7 mouse cellular contexts compared by ENCODE assay signal in the genomic region with DNA sequence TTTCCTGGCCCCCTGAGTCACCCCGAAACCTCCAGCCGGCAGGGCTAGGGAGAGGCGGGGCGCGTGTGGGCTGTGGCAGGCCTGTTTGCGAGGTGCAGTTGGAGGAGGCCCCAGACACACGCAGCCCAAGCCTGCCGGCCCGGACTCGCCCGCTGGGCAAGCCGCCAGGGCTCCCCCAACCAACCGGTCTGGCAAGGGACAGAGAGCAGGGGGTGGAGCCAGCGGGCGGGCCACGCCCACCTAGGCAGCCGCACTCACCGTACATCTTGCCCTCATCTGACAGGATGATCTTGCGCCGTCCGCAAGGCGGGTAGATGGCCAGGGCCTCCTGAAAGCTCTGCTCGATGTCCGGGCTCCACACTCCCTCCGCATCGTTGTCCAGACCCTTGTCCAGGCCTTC. TPM values are rescaled to one million over a fixed set of nuclear protein-coding genes. Genes with fewer than 3 reads are reported as not detected.
DNase-seq lines count a peak whose midpoint lies in the region; ATAC-seq and TF ChIP-seq lines count a peak whose summit lies in the region.

No protein-coding gene starts in this region.

- H3K4me3 ChIP-seq in hindbrain, postnatal 0 days (ENCODE audit: low read length), result peak overlapping the region; percentile 12

- H3K9me3 ChIP-seq in hindbrain, postnatal 0 days (ENCODE audit: low read length), result no peaks in the 10 kb centered on the region

- H3K4me2 ChIP-seq in hindbrain, postnatal 0 days (ENCODE audit: low read depth, low read length), result peak overlapping the region; percentile 50

- ATAC-seq in hindbrain, postnatal 0 days, result peak; percentile 86

- H3K27ac ChIP-seq in hindbrain, postnatal 0 days, result no peak overlapping the region

- peak; percentile 62 to 75 for DNase-seq in adrenal gland, adult 18-20 months (ENCODE audit: low spot score in 2 of 2)
- DNase-seq in embryo, embryonic 11.5 days (ENCODE audit: low read depth, low spot score), result peak; percentile 51
- DNase-seq in gastrocnemius, postnatal 25 days, result peak; percentile 78
- DNase-seq in hindbrain, postnatal 0 days (ENCODE audit: low spot score), result peak; percentile 87
- peak; percentile 51 to 53 for DNase-seq in left cerebral cortex, postnatal 36 days (ENCODE audit: low spot score in 2 of 2)
- DNase-seq in mesoderm, embryonic 11.5 days (ENCODE audit: low read depth, low spot score), result peak; percentile 75
- peak; percentile 58 for DNase-seq in skeletal muscle tissue, adult 2 months (ENCODE audit: low read depth, low spot score)

- H3K9ac ChIP-seq in hindbrain, postnatal 0 days (replicated peaks; ENCODE audit: low read length), result peak overlapping the region; percentile 35

- no peaks in the 10 kb centered on the region for H3K27me3 ChIP-seq in hindbrain, postnatal 0 days (ENCODE audit: insufficient read depth, low read length)

- no peaks in the 10 kb centered on the region for H3K36me3 ChIP-seq in hindbrain, postnatal 0 days (ENCODE audit: insufficient read depth, low read length)

- peaks cover 5% of the 10 kb centered on the region for H3K4me1 ChIP-seq in hindbrain, postnatal 0 days (ENCODE audit: insufficient read depth, low read length)

- intact Hi-C loops in left cerebral cortex, postnatal 36 days (cut with DNase I), result no loop called here

- no peak for TF ChIP-seq CTCF in hindbrain, postnatal 0 days (IDR thresholded peaks at IDR 0.05; ENCODE audit: low read depth)

- WGBS in hindbrain, postnatal 0 days, result 8% methylated on average over 25 of the region's 26 CpGs

RNA-seq across cellular contexts. Expression of a gene that starts 9.5 kb away (rescaled TPM):
- 1 to 10 TPM; 7.4 to 8.5 TPM for total RNA-seq in adrenal gland, adult 18-20 months (2021)
- 1 to 10 TPM; 6.9 to 8.8 TPM for total RNA-seq in gastrocnemius, postnatal 25 days (2021)
- total RNA-seq in hindbrain, postnatal 0 days (2014; rRNA removed), result 6.5 and 9.4 TPM in 2 replicates
- 1.3 and 1.7 TPM in 2 replicates for polyA plus RNA-seq in hindbrain, postnatal 0 days (2015; fragmentation: Nextera tagmentation; extraction: Ambion mirVana)
- 1 to 10 TPM; 2.4 to 2.8 TPM for total RNA-seq in left cerebral cortex, postnatal 36 days (2021)

RNA-seq across cellular contexts. Expression of a gene that starts 12.8 kb away (rescaled TPM):
- 100 to 1,000 TPM; 760 to 827 TPM for total RNA-seq in adrenal gland, adult 18-20 months (2021)
- total RNA-seq in gastrocnemius, postnatal 25 days (2021), result 100 to 1,000 TPM; 364 to 390 TPM
- 699 and 1,071 TPM in 2 replicates for total RNA-seq in hindbrain, postnatal 0 days (2014; rRNA removed)
- 337 and 355 TPM in 2 replicates for polyA plus RNA-seq in hindbrain, postnatal 0 days (2015; fragmentation: Nextera tagmentation; extraction: Ambion mirVana)
- 100 to 1,000 TPM; 289 to 354 TPM for total RNA-seq in left cerebral cortex, postnatal 36 days (2021)

RNA-seq across cellular contexts. Expression of a gene that starts 23.9 kb away (rescaled TPM):
- total RNA-seq in adrenal gland, adult 18-20 months (2021), result not detected
- total RNA-seq in gastrocnemius, postnatal 25 days (2021), result not detected
- 1.4 TPM in 1 of 2 replicates, not detected in the other for total RNA-seq in hindbrain, postnatal 0 days (2014; rRNA removed)
- polyA plus RNA-seq in hindbrain, postnatal 0 days (2015; fragmentation: Nextera tagmentation; extraction: Ambion mirVana), result 1.8 and 2.0 TPM in 2 replicates
- not detected for total RNA-seq in left cerebral cortex, postnatal 36 days (2021)

RNA-seq across cellular contexts. Expression of a gene that starts 27.8 kb away (rescaled TPM):
- 10 to 100 TPM; 18.2 to 23.7 TPM for total RNA-seq in adrenal gland, adult 18-20 months (2021)
- total RNA-seq in gastrocnemius, postnatal 25 days (2021), result 10 to 100 TPM in 1 of 2 experiments, 1 to 10 TPM in 1; 9.2 to 11.6 TPM
- total RNA-seq in hindbrain, postnatal 0 days (2014; rRNA removed), result 38.7 and 46.5 TPM in 2 replicates
- 23.6 and 27.2 TPM in 2 replicates for polyA plus RNA-seq in hindbrain, postnatal 0 days (2015; fragmentation: Nextera tagmentation; extraction: Ambion mirVana)
- 10 to 100 TPM; 21.6 to 29.5 TPM for total RNA-seq in left cerebral cortex, postnatal 36 days (2021)
